Mouse (Mus musculus): Measurements from ENCODE around the gene Kcna2. TPM values are rescaled to one million over a fixed set of nuclear protein-coding genes. Genes with fewer than 3 reads are reported as not detected.

Gene Kcna2
- polyA plus RNA-seq, 1 experiment from 2014 or later = 0.01 TPM

DNA sequence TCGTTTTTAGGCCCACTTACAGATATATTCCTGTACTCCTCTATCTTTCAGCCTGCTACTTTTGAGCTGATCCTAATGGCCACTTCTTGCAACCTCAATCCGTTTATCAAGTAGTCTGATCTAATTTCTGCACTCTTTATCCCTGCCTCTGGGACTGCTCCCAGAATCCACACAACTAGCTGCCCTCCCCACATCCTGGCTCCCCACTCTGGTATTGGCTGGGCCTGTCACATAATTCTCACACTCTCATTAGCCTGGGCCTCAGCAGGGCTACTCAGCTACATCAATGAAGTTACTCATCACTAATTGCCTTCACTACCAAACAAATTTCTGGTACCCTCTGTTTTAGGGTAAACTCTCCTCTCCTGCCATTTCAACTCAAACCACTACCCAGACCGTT is 49.5 kb downstream of the Kcna2 start:
- ATAC-seq (no peak), DNase-seq (ENCODE audit: low read depth, low spot score) (no peak)
- POLR2A ChIA-PET = no interaction called here
- no peak for TF ChIP-seq CTCF (IDR thresholded peaks at IDR 0.05)
- H3K27me3 ChIP-seq = peaks cover 5% of the 10 kb centered on the region
- CTCF ChIA-PET = interaction anchor here (0.9 to 1.2 kb wide), 3 partner anchors 9 to 14 kb away, joined by 3 to 5 read pairs (median 3); no protein-coding TSS in a partner anchor
- in situ Hi-C loops (cut with MboI; ENCODE audit: low pct_unique_long_range_greater_than_20kb) = no loop called here

DNA sequence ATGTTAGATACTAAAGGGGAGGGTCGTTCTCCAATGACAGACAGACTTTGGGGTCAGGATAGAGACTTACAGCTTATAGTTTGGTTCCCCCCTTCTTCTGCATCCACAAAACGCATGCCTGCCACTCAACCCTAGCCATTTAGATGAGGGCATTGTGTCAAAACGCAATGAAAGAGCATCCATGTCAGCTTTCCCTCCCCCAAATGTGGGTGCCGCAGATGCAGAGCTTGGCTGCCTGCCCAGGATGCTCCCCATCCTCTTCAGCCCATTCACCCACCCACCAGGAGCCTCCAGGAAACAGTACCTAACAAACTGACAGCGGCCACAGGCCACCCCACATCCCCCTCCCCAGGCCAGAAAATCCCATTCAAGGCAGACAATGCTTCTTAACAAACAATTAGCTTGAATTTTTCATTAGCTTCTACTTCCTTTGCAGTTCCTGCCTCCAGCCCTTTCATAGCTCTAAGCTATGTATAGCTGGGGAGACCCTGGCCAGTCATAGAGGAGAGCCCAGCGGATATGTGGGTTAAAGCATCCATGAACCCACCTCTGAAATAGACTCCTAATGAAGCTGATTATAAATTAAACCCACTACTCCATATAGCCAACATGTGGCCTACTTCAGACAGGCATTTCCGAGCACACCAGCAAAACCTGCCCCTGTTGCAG is 50.1 kb downstream of the Kcna2 start:
- in situ Hi-C loops (cut with MboI; ENCODE audit: low pct_unique_long_range_greater_than_20kb) = no loop called here
- POLR2A ChIA-PET = no interaction called here

DNA sequence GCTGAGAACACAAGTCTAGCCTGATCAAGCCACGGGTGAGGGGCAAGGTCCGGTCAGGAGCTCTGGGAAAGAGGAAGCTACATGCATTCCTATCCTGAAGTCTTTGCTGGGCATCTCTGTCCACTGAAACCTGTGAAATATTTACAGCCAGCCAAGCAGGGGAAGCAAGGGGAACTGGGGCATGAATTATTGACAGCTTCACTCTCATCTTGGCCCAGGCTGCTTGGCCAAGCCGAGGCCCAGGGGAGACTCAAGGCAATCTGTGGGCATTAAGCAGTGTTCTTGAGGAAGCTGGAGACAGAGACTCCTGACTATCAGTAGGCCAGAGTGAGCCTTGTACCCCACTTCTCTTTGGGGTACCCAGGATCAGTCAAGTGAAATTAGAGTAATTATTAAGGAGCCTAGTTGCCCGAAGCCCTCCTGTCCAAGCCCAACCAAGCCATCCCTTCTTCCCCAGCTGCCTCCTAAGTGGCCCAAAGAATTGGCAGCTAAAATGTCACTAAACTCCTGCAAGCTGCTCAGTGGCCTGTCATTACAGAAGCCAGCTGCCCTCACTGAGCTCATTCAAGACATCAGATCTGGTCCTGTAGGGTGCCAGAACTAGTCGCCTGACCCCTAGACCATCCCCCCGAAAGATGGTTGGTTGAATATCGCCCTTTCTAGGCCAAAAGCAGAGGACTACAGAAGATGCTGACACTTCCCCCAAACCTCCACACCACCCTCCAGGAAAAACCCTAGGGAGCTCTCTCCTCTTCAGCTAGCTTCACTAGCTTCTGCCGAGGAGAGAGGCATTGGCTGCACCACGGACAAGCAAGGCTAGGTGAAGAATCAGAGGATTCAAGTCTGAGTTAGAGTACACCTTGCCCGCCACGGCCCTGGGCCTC is 53.1 kb downstream of the Kcna2 start:
- no peak for TF ChIP-seq CTCF (IDR thresholded peaks at IDR 0.05)
- CTCF ChIA-PET = interaction anchor here (1.3 to 1.4 kb wide), 2 partner anchors 14 to 59 kb away, joined by 3 to 4 read pairs; no protein-coding TSS in a partner anchor
- H3K27me3 ChIP-seq = no peaks in the 10 kb centered on the region
- in situ Hi-C loops (cut with MboI; ENCODE audit: low pct_unique_long_range_greater_than_20kb) = no loop called here
- ATAC-seq (no peak), DNase-seq (ENCODE audit: low read depth, low spot score) (no peak)
- POLR2A ChIA-PET = no interaction called here

More for the DNA sequence above, 50.1 kb downstream of the Kcna2 start:
- peaks cover 5% of the 10 kb centered on the region for H3K27me3 ChIP-seq
- no peak for DNase-seq (ENCODE audit: low read depth, low spot score)
- TF ChIP-seq CTCF (IDR thresholded peaks at IDR 0.05) = no peak
- CTCF ChIA-PET = interaction anchor here (0.9 to 1.2 kb wide), 3 partner anchors 8 to 14 kb away, joined by 3 to 5 read pairs (median 3); no protein-coding TSS in a partner anchor
- ATAC-seq = no peak

DNA sequence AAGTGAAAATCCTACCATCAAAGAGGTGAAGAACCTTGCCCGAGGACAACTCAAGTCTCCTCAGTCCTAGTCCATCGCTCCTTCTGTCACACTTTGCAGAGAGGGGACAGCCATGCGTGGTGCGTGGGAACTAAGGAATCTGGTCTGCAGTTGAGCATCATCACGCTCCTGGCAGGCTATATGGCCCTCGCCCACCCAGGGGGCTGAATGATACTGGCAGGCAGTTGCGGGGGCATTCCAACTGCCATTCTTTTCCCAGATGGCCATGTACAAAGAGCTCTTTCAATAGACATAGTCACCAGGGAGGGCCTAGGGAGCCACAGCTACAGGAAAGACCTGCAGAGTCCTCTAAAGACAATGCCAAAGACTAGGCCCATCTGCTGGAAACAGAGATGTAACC is 57.9 kb downstream of the Kcna2 start:
- POLR2A ChIA-PET = no interaction called here
- H3K27me3 ChIP-seq = peaks cover 8% of the 10 kb centered on the region

DNA sequence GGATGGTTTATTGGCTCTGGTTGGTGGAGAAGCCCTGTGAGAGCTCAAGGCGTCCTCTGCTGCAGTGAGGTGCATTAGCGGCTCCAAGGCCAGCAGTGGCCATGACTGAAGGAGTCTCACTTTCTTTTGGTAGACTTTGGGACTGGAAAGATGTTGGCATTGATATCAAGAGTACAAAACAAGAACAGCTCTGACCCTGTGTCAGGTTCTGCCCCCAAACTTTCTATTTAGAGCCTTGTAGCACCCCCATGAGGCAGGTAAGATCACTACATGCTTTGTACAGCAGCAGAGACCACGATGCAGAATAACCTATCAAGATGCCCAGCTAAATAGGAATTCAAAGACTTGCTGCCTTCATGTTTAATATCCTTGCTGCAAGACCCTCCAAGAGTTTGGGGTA is 58.5 kb downstream of the Kcna2 start:
- no peak for ATAC-seq
- peaks cover 8% of the 10 kb centered on the region for H3K27me3 ChIP-seq
- no peak for DNase-seq (ENCODE audit: low read depth, low spot score)
- TF ChIP-seq CTCF (IDR thresholded peaks at IDR 0.05) = no peak
- ChIA-PET CTCF (interaction anchor here (2.0 kb wide), 1 partner anchor 8 kb away, joined by 5 read pairs; no protein-coding TSS in a partner anchor), POLR2A (no interaction called here)
- in situ Hi-C loops (cut with MboI; ENCODE audit: low pct_unique_long_range_greater_than_20kb) = no loop called here

More for the DNA sequence above, 57.9 kb downstream of the Kcna2 start:
- CTCF ChIA-PET = interaction anchor here (2.0 kb wide), 1 partner anchor 8 kb away, joined by 5 read pairs; no protein-coding TSS in a partner anchor
- in situ Hi-C loops (cut with MboI; ENCODE audit: low pct_unique_long_range_greater_than_20kb) = no loop called here
- DNase-seq (ENCODE audit: low read depth, low spot score) = no peak
- no peak for TF ChIP-seq CTCF (IDR thresholded peaks at IDR 0.05)
- ATAC-seq = no peak

DNA sequence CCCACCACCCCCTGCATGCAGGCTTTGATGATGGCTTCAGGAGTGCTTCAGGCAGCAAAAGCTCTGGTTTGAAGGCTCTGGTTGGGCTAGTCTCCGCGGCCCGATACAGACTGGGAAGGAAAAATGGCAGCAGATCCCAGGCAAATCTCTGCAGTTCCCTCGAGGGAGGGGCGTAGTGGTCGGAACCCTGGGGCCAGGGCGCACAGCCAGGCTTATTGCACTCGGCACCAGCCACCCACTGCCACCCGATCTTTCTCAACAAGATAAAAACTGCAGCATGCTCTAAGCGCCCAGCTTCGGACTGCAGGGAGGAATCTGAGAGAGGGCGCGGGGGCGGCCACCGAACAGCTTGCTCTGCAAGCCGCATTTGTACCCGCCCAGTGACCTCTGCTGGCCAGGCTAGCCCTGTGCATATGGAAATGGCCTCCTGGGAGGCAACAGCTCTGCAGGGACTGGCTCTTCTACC is 58.9 kb downstream of the Kcna2 start:
- DNase-seq (ENCODE audit: low read depth, low spot score) (no peak), ATAC-seq (no peak)
- peaks cover 8% of the 10 kb centered on the region for H3K27me3 ChIP-seq
- ChIA-PET POLR2A (no interaction called here), CTCF (interaction anchor here (2.0 kb wide), 1 partner anchor 9 kb away, joined by 5 read pairs; no protein-coding TSS in a partner anchor)
- in situ Hi-C loops (cut with MboI; ENCODE audit: low pct_unique_long_range_greater_than_20kb) = no loop called here
- no peak for TF ChIP-seq CTCF (IDR thresholded peaks at IDR 0.05)

DNA sequence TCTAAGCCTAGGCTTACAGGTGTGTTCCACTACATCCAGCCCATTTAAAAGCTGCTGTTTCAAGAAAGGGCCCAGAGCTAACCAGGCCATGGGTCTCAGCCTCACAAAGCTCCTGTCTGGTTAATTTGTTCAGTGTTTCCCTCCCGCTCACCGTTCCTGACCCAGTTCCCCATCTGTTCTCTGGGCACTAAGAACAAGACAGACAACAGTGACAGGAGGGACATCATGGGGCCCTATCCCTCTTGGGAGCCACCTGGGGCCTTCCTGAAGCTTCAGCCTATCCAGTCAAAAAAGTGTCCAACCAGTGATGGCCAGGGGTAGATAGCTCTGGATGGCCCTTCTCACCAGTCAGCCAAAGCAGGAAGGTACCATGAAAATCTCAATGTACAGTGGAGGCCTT is 61.8 kb downstream of the Kcna2 start:
- no peak for DNase-seq (ENCODE audit: low read depth, low spot score)
- ATAC-seq = no peak
- in situ Hi-C loops (cut with MboI; ENCODE audit: low pct_unique_long_range_greater_than_20kb) = no loop called here
- peaks cover 8% of the 10 kb centered on the region for H3K27me3 ChIP-seq
- POLR2A ChIA-PET = no interaction called here
- no peak for TF ChIP-seq CTCF (IDR thresholded peaks at IDR 0.05)
- CTCF ChIA-PET = interaction anchor here (1.3 to 1.4 kb wide), 2 partner anchors 14 to 43 kb away, joined by 3 to 5 read pairs; no protein-coding TSS in a partner anchor

Other genes with a start within 250 kb of the Kcna2 start
- gene Kcna3, start 65.0 kb upstream of the Kcna2 start, polyA plus RNA-seq (2021) = not detected
- gene Kcna10, start 81.9 kb downstream of the Kcna2 start, polyA plus RNA-seq (2021) = not detected
- gene Cym, start 120.6 kb downstream of the Kcna2 start, polyA plus RNA-seq (2021) = not detected
- gene A630076J17Rik, start 129.5 kb downstream of the Kcna2 start, polyA plus RNA-seq (2021) = not detected
- gene Prok1, start 138.6 kb downstream of the Kcna2 start, polyA plus RNA-seq (2021) = not detected
- 137 TPM for gene Lamtor5, start 177.7 kb downstream of the Kcna2 start, polyA plus RNA-seq (2021)
- gene Slc16a4, start 190.1 kb downstream of the Kcna2 start, polyA plus RNA-seq (2021) = 2.6 TPM
- 11.1 TPM for gene Rbm15, start 232.5 kb downstream of the Kcna2 start, polyA plus RNA-seq (2021)